Mouse (Mus musculus) E14TG2a.4 (cell line): ENCODE results near the gene Rhog.

Experiments used
- H3K27me3 ChIP-seq: 2 replicates; pipeline ENCODE4 v1.6.1; 2014; ENCODE audit warnings: low read length, control low read depth; ENCODE audit not compliant: insufficient read depth
- H3K36me3 ChIP-seq: 2 replicates; pipeline ENCODE4 v1.6.1; 2014; ENCODE audit warnings: low read length, control low read depth; ENCODE audit not compliant: insufficient read depth
- H3K4me1 ChIP-seq: replicated peaks from 2 replicates; pipeline ENCODE4 v1.6.1; 2014; ENCODE audit warnings: low read depth, low read length, control low read depth
- H3K4me3 ChIP-seq: replicated peaks from 2 replicates; pipeline ENCODE4 v1.5.1; 2014; ENCODE audit warnings: mild to moderate bottlenecking, low read length
- H3K9me3 ChIP-seq: 2 replicates; pipeline ENCODE4 v1.6.1; 2014; ENCODE audit warnings: low read length, control low read depth
- CTCF ChIP-seq: conservative IDR thresholded peaks from 2 replicates; pipeline ENCODE4 v1.5.1; 2014; ENCODE audit warnings: low read length
- NANOG ChIP-seq: IDR thresholded peaks from 2 replicates; pipeline ENCODE4 v1.6.1; 2014; ENCODE audit warnings: borderline replicate concordance, low read length, mixed read lengths
- POU5F1 ChIP-seq: IDR thresholded peaks from 2 replicates; pipeline ENCODE4 v1.6.1; 2014; ENCODE audit warnings: low read length, borderline replicate concordance

The Rhog gene

GRCm38 (mm10) chr7:102238686-102239286, 17.1 kb downstream of the Rhog start:
- peaks cover 43% of the 10 kb centered on the region for H3K4me1 ChIP-seq
- no peaks in the 10 kb centered on the region for H3K9me3 ChIP-seq
- peaks cover 18% of the 10 kb centered on the region; the same call in 1 of the 2 replicates for H3K27me3 ChIP-seq
- TF ChIP-seq NANOG (no peak), CTCF (no peak), POU5F1 (no peak)
- no peak overlapping the region; the same call in 1 of the 2 replicates for H3K4me3 ChIP-seq
- peaks cover 64% of the 10 kb centered on the region for H3K36me3 ChIP-seq

- no peaks in the 10 kb centered on the region for H3K9me3 ChIP-seq
- peaks cover 33% of the 10 kb centered on the region for H3K4me1 ChIP-seq
- TF ChIP-seq POU5F1 (no peak), NANOG (no peak), CTCF (no peak)
- peaks cover 60% of the 10 kb centered on the region for H3K36me3 ChIP-seq
- H3K4me3 ChIP-seq = no peak overlapping the region
- peaks cover 14% of the 10 kb centered on the region; the same call in 1 of the 2 replicates for H3K27me3 ChIP-seq
Observed at GRCm38 (mm10) chr7:102233059-102233458, 22.8 kb downstream of the Rhog start.

- no peaks in the 10 kb centered on the region for H3K9me3 ChIP-seq
- TF ChIP-seq POU5F1 (no peak), NANOG (no peak), CTCF (no peak)
- H3K27me3 ChIP-seq = 0 out of 2 replicates have a peak, but pooled peaks cover 3% of the 10 kb centered on the region
- peaks cover 13% of the 10 kb centered on the region for H3K4me1 ChIP-seq
- no peak overlapping the region for H3K4me3 ChIP-seq
- peaks cover 56% of the 10 kb centered on the region for H3K36me3 ChIP-seq
Observed at GRCm38 (mm10) chr7:102229814-102230213, 26.0 kb downstream of the Rhog start.

- Histone ChIP-seq H3K36me3 (peaks cover 46% of the 10 kb centered on the region), H3K4me3 (no peak overlapping the region), H3K4me1 (peaks cover 27% of the 10 kb centered on the region), H3K27me3 (no peaks in the 10 kb centered on the region), H3K9me3 (no peaks in the 10 kb centered on the region)
- no peak for TF ChIP-seq NANOG
- no peak for TF ChIP-seq POU5F1
- TF ChIP-seq CTCF = no peak
Observed at GRCm38 (mm10) chr7:102228049-102228670, 27.7 kb downstream of the Rhog start.

- Histone ChIP-seq H3K27me3 (no peaks in the 10 kb centered on the region), H3K9me3 (no peaks in the 10 kb centered on the region), H3K36me3 (peaks cover 43% of the 10 kb centered on the region), H3K4me1 (peaks cover 37% of the 10 kb centered on the region), H3K4me3 (no peak overlapping the region)
- TF ChIP-seq CTCF = no peak
- TF ChIP-seq NANOG = no peak
Observed at GRCm38 (mm10) chr7:102226051-102226450, 29.8 kb downstream of the Rhog start.

GRCm38 (mm10) chr7:102223883-102224738, 31.7 kb downstream of the Rhog start:
- H3K27me3 ChIP-seq = no peaks in the 10 kb centered on the region
- H3K36me3 ChIP-seq = peaks cover 32% of the 10 kb centered on the region
- H3K4me1 ChIP-seq = peaks cover 24% of the 10 kb centered on the region

GRCm38 (mm10) chr7:102222830-102223556, 32.9 kb downstream of the Rhog start:
- H3K27me3 ChIP-seq = no peaks in the 10 kb centered on the region
- H3K4me3 ChIP-seq = peak overlapping the region; percentile 88
- no peaks in the 10 kb centered on the region for H3K9me3 ChIP-seq
- peaks cover 24% of the 10 kb centered on the region for H3K36me3 ChIP-seq
- peaks cover 24% of the 10 kb centered on the region for H3K4me1 ChIP-seq
- TF ChIP-seq POU5F1 = no peak
- no peak for TF ChIP-seq NANOG
- TF ChIP-seq CTCF = no peak

More at GRCm38 (mm10) chr7:102223883-102224738, 31.7 kb downstream of the Rhog start:
- H3K4me3 ChIP-seq = peak overlapping the region; percentile 88
- no peaks in the 10 kb centered on the region for H3K9me3 ChIP-seq
- TF ChIP-seq POU5F1 (no peak), CTCF (no peak), NANOG (no peak)
